Mouse (Mus musculus) heart, postnatal 25 days (tissue): Measurements from ENCODE around the gene Med20. TPM values are rescaled to one million over a fixed set of nuclear protein-coding genes. Genes with fewer than 3 reads are reported as not detected.
"Not testable (repeated sequence)": the region's sequence is repeated elsewhere in the genome, so short reads cannot be mapped to it uniquely, and the experiment has no call there.

Experiments
- DNase-seq: peaks from one replicate; pipeline ENCODE4 v3.0.0; 2022; ENCODE audit warnings: low spot score
- intact Hi-C: fragments of 180-260 bp; cut with DNase I; formaldehyde crosslinking; loops from one replicate; pipeline ENCODE4 v1.15.1; 2025
- total RNA-seq, 2 experiments: library from RNA; stranded (reverse); gene quantifications; 2 replicates each; pipeline ENCODE4 v1.2.3; 2021

The Med20 gene
- total RNA-seq, 2 experiments from 2014 or later = 18.3 to 20.1 TPM

DNA sequence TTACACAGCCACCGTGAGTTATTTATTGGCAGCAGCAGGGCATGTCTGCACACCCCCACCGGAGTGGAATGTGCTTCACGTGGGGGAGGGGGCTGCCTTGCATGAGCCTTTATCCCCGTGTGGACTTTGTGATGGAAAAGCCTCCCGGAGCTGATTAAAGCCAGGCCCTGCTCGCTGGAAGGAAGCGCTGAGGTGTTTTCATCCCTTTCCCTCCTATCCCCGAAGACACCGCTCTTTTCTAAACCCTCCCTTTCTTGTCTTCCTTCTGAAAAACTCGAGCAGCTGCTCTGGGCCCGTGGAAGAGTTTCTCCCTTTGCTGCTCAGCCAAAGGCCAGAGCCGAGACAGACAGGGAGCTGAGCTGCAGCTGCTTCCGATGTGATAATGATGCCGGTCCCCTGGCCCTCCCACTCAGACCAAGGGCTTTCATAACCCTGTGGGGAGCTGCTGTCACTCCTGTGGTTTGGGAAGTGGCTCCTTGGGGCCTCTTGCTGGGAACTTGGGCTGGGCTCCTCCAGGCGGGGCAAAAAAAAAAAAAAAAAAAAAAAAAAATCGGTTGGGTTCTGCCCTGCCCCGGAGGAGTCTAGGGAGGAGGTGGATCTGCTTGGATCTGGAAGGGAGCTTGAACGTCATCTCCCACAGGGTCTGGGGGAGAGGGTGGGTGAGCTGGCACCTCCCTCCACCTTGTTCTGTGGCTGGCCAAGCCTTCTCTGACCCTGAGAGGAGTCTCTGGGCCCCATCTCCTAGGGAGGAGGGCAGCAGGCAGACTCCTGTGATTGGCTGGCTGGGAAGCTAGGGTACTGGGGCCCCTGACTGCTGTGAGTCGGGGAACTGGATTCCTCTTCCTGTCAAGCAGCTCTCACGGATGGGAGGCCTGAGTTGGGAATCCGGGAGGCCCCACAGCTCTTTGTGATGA, 15.9 kb upstream of the Med20 start:
- intact Hi-C loops = loop anchor here (2.0 kb wide), 1 partner anchor 83 kb away; no protein-coding TSS in a partner anchor
- DNase-seq = peak; percentile 66

DNA sequence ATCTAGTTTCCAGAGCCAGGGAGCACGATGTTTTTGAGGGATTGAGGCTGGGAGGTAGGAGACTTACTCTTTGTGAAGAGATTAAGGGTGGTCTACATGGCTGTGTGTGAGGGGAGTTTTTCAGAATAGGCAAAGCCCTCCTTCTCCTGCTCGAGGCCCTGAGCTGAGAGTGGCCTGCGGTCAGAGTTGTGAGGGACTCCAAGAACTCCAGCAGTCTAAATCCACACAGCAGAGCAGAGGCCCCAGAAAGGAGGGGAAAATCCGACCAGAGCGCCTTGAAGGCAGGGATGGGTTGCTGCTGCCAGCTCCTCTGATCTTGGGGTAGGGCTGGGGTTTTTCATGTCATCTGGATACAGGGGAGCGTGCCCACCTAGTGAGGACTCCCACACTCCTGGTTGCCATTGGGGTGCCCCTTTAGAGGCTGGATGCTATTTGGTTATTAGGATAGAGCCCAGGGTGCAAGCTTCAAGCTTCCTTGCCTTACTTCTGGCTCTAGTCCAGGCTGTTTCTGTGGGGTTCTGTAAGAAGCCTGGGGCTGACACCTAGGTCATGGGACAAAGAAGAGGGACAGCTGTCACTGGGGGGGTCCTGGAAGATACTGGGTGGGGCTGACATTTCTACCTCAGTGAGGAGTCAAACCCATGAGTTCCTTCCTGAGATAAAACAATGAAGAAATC, 15.1 kb upstream of the Med20 start:
- intact Hi-C loops = no loop called here
- DNase-seq = no peak

DNA sequence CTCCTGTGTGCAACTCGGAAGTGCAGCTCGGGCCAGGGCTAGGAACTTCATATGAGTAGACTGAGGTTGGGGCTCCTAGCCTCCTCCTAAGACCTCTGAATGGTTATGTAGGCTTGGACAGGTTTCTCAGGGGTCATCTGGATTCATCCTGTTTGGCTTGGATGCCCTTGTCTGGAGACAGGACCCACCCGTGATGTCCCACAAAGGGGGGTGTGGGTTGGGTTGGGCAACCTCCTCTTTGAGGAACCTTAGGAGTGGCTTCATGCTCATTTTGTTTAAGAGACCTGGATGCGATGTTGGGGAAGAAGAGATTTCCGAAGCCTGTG, 14.6 kb upstream of the Med20 start:
- intact Hi-C loops = no loop called here
- no peak for DNase-seq

GRCm38 (mm10) chr17:47597261-47597660, 14.1 kb upstream of the Med20 start:
- intact Hi-C loops = no loop called here
- no peak for DNase-seq

- intact Hi-C loops = no loop called here
- no peak for DNase-seq
These were observed 13.4 kb upstream of the Med20 start for GRCm38 (mm10) chr17:47597838-47598579.

DNA sequence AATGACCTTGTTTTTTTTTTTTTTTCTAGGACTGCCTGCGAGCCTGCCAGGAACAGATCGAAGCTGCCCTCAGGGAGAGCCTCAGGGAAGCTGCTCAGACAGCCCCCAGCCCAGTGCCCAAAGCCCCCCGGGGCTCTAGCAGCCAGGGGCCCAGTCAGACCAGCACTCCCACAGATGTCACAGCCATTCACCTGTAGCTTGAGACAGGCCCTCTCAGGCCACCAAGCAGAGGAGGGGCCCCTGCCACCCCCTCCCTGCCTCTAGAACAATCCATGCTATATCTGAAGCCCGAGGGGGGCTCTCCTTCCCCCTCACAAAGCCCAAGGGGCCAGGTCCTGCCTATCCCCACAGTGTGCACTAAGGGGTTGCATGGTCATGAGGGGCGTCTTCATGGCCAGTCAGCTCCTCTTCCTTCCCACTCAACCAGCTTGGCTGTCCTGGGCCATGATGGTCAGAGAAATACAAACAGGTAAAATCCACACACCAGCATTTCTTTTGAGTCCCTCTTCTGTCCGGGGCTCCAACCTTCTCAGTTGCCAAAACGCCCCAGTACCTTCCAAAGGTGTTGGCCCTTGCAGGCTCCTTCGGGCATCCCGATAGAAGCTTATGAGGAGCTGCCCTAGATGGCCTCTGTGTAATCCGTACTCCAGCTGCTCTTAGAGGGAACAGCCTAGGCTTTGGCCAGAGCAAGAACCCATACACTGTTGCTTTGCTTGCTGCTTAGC, 12.6 kb upstream of the Med20 start:
- intact Hi-C loops, DNase-seq: not testable (repeated sequence)

DNA sequence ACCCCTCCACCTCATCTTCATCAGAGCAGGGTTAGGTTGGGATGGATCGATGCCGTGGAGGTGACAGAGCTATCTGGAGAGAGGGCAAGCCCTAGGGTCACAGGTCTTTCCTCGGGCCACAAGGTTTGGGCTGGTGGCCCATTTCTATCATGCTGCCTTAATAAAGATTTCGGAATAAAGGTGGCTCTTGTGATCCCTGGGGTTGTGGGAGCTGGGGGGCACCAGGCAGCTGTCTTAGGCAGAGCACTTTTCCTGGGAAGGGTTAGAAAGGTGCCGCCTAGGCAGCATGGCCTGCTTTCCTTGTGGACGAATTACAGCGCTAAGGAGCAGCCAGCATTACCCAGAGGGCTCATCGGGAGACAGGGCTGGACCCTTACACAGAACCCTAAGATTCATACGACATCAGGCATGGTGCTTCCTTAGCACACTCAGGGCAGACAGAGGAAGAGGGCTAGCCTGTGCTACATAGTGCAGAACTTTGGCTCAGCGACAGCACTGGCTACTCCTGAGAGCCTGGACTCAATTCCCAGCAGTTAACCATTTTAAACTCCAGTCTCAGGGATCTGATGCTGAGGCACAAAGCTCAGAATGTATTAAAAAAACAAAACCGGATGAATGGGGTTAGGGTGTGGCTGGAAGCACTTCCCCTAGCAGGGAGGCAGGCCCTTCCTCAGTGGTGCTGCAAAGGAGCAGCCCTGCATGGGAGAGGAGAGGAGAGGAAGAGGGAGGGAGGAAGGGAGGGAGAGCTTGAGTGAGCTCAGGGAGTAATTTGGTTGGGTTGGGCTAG, 11.7 kb upstream of the Med20 start:
- no peak for DNase-seq
- intact Hi-C loops = no loop called here

DNA sequence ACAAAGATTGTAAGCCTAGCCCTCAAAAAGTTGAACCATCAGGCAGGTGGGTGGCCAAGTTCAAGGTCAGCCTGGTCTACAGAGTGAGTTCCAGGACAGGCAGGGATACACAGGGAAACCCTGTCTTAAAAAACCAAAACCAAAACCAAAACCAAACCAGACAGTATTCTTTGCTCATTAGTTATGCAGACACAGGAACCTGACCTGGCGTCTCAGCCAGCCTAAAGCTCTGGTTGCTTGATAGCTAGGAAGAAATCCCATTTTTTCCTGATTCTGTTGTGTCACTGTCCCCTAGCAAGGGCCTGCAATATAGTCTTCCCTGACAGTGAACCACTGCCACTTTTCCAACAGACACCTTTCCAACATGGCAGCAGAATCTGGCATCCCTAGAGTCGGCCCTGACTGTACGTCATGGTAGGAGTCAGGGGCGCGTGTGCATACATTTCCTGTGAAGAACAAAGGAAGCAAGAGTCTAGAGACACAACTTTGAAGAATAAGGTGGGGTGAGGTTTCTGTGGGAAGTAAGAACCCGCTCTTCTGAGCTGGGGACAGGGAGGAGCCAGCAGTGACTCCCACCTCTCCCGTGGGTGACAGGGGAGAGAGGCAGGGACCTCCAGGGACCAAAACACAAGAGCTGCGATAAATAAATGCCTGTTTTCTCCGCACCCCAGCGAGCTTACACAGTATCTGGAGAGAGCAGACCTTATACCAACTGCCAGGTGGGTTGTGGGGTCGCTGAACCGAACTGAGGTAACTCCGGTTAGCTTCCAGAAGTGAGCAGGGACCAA, 10.6 kb upstream of the Med20 start:
- intact Hi-C loops = no loop called here
- DNase-seq = no peak

DNA sequence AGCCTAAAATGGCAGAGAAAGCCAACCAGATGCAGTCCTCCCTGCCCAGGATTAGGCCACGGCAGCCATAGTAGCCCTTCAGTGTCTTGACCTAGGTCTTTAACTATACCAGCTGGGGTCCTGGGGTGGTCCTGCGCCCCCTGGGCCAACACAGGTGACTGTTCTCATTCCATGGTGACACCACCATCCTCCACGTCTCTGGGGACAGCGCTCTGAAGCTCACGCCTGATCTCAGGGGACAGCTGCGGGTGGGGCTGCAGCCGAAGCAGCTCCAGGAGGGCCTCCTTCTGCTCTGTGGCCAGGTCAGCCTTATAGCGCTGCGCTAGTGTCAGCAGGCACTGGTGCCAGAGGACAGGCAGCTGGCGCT, 10.0 kb upstream of the Med20 start:
- intact Hi-C loops = no loop called here
- no peak for DNase-seq

GRCm38 (mm10) chr17:47602289-47602688, 9.1 kb upstream of the Med20 start:
- no peak for DNase-seq
- intact Hi-C loops = no loop called here

- DNase-seq = no peak
These were observed 5.2 kb upstream of the Med20 start for GRCm38 (mm10) chr17:47606220-47606619.

GRCm38 (mm10) chr17:47609182-47609581, 2.2 kb upstream of the Med20 start:
- no peak for DNase-seq
- intact Hi-C loops = no loop called here

More at GRCm38 (mm10) chr17:47606220-47606619, 5.2 kb upstream of the Med20 start:
- intact Hi-C loops = no loop called here

GRCm38 (mm10) chr17:47611661-47611982, 240 bp downstream of the Med20 start:
- no peak for DNase-seq
- intact Hi-C loops = loop anchor here (5.0 to 10.0 kb wide), 2 partner anchors 66 to 247 kb away; partner anchors contain the start of gene Mrps10

GRCm38 (mm10) chr17:47614018-47614417, 2.6 kb downstream of the Med20 start:
- DNase-seq = no peak
- intact Hi-C loops = loop anchor here (5.0 to 10.0 kb wide), 2 partner anchors 63 to 249 kb away; partner anchors contain the start of gene Mrps10

GRCm38 (mm10) chr17:47616119-47616518, 4.7 kb downstream of the Med20 start:
- DNase-seq = no peak
- intact Hi-C loops = loop anchor here (10.0 kb wide), 1 partner anchor 251 kb away; the partner anchor contains the start of gene Mrps10

GRCm38 (mm10) chr17:47616652-47617051, 5.3 kb downstream of the Med20 start:
- DNase-seq = no peak
- intact Hi-C loops = loop anchor here (10.0 kb wide), 1 partner anchor 252 kb away; the partner anchor contains the start of gene Mrps10

DNA sequence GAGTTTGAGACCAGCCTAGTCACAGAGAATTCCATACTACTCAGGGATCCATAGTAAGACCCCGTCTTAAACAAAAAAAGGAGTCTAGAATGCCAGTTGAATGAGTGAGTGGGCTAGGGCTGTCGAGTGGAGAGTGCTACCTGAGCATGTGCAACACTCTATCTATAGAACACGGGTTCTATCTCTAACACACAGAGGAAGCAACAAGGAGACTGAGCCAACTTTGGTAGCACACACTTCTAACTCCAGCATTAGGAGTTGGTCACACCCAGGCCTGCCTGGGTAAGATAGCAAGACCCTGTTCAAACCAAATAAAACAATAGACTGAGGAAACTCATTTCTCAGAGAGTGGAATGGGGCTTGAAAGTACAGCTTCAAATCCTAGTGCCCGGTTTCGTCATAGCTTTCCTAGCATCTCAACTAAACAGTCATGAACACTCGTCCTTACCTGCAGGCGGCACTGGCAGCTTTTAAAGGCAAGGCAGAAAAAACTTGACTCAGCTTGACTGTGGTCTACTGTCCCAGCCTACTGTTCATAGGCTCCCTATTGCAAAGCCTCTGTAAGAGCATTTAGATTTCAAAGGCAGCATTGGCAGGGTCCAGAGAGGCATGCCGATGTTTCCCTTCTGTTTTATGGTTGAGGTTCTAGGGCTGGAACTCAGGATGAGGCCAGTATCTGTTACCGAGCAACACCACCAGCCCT, 6.4 kb downstream of the Med20 start:
- no peak for DNase-seq
- intact Hi-C loops = loop anchor here (10.0 kb wide), 1 partner anchor 253 kb away; the partner anchor contains the start of gene Mrps10
